Mouse (Mus musculus) 3134 (cell line): ENCODE data around the gene Dysf.
A peak's percentile ranks its signal among the peaks of the same experiment; 100 is the strongest.

Source experiments
- DNase-seq: peaks from one replicate; pipeline ENCODE4 v3.0.0-alpha.2; 2011; ENCODE audit warnings: low spot score; ENCODE audit not compliant: insufficient read length; ENCODE audit errors: extremely low read depth

The Dysf gene

DNA sequence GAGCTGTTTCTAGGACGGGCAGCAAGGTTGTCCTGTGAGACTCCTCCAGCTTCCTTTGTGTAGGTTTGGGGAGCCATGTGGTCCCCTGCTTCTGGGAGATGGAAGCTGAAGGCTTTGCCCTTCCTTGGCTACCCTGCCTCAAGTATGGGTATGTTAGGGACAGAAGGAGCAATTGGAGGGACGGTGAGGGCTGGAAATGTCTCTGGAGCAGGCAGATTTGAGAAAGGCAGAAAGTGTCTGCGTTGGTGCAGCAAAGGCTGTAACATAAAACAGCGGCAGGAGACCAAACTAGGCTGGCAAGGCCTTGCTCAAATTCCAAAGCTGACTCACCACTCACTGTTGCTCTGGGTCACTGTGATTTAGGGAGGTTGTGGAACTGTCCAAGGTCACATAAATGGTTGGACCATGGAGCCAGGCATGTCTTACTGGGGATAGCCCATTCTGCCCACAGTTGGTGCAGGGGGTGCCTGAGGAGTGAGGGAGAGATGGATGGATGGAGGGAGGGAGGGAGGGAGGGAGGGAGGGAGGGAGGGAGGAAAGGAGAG, 148.2 kb downstream of the Dysf start:
- DNase-seq: peak; percentile 24

DNA sequence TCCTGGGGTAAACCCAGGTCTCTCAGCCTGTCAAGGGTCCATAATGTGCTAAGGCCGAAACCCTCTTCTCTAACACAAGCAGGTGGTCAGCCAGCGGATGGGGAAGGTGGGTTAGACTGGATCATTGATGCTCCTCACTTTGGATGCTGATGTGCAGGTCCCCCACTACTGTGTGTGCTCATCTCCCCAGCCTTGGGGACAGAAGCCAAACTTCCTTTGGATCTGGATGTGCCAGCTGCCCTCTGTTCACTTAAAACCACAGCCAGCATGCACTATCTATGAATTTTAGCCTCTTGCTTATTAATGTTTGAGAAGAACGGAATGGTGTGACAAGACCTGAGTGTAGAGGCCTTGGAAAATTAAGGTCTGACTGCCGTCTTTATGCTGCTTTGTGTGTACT, 150.7 kb downstream of the Dysf start:
- no peak for DNase-seq

DNA sequence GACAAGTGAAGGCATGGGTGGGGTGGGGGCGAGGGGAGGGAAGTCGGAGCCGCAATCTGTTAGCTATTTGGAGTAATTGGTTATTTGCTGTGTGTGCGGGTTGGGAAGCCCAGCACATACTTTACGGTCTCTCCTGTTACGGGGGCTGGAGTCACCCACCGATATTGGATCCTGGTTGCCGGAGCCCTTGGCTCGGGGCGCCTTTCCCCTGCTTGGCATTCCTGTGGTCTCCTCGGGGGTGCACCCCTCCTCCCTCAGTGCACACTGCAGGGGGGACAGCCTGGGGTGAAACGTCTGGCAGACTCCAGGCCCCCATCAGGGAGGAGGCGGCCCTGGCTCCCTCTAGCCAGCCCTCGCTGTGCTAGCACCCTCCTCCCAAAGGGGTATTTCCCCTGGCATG, 159.2 kb downstream of the Dysf start:
- DNase-seq: no peak

DNA sequence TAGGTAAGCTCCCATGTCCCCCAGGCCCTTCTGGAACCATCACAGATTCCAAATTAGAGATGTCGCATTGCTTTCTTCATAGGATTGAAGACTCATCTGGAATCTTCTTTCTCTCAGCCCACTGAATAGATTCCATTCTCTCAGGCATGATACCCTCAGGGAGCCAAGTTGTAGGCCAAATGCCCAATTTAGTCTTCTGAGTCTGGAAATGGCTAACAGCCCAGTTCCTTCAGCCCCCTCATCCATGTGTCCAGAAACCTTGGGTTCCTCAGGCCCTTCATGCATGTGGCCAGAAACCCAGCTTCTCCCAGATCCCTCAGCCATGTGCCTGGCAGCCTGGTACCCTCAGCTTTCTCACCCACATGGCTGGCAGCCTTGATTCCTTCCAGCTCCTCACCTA, 160.2 kb downstream of the Dysf start:
- no peak for DNase-seq

DNA sequence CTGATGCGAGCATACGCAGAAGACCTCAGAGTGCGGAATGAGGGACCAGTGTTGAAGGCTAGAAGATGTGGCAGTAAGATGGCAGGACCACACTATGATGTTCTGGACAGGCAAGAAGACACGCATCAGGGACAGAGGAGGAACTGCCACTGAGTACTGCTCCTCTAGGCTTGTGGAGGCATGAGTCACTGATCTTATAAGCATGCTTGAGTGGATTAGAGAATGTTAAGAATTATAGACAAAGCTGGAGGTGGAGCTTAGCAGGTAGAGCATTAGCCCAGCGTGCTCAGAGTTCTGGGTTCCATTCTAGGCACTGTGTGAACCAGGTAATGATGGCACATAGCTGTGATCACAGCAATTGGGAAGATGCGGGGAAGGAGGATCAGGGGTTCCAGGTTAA, 165.2 kb downstream of the Dysf start:
- no peak for DNase-seq

DNA sequence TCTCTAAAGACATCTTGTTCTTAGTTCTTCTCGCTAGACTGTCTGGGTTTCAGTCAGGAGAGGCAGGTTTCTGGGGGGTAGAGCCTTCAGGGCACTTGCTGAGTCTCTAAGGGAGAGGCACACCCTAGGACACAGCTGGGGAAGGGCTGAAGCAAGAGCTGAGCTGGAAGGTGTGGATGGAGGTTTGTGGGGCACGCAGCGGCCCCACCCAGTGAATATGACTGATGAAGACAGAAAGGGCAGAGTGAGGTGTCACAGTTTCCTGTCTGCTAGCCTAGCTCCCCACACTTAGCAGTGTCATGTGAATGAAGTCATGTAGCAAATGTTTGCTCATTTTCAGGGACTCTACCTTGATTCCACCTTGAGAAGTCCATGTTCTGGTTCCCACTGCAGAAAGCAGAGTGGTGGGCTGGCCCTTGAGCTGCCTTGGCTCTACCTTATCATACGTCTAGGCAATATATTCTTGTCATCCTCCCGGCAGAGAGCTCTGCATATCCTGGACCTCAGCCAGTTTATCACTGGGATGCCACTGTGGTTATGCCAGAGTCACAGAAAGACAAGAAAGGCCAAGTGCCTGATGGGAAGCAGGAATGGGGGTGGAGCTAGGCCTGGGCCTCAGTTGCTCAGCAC, 170.5 kb downstream of the Dysf start:
- DNase-seq: no peak

DNA sequence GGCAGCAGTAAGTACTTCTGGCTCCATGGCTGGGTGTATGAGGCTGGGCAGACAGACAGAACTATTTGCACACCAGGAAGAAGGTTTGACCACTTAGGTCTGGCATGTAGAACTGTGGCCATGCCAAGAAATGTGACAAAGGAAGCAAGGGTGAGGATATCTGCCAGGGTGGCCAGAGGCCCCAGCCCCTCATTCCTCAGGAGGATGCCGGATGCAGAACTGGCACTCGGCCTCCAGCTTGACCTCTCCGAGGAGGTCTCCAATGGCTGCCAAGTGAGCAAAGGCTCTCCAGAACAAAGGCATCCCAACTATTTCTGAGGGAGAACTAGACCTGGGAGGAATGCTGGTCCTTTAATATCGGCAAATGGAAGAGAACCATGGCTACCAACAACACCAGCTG, 173.1 kb downstream of the Dysf start:
- peak; percentile 88 for DNase-seq

DNA sequence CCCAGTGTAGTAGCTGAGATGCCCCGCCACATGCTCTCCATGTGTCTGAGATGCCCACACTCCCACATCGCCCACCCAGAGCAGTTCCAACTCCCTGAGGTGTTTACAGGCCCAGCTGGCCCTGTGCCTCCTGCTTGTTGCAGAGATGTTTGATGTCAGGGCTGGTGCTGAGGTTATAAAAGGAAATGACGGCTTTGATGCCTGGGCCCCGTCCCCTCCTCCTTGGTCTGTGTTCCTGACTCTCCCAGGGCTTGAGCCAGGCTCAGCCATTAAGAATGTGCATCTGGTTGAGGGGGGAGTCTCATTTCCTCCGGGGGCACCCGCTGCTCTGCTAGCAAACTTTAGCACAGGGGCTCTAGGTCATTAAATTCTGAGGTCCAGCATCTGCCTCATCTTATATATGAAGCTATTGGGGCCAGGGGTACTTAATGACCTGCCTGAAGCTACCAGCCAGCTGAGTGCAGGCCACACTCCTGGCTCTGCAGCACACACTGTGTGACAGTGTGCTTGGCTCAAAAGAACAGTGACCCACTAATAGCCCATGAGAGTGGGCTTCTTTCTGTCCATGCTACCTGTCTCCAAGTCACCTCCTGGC, 183.4 kb downstream of the Dysf start:
- no peak for DNase-seq

DNA sequence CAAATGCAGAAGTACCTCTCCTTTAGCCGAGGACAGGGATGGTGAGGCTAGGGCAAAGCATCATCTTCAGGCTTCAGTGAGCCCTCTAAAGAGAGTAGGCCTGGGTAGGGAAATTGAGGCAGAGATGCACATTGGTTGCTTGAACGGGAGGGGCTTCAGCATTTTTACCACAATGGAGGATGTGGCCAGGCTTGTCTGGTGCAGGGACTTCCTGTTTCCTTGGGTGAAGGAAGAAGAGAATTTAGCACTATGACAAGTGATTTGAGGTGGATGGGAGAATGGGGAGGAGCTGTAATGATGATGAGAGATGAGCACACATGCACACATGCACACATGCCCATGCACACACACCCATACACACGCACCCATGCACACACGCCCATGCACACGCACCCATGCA, 188.1 kb downstream of the Dysf start:
- no peak for DNase-seq

DNA sequence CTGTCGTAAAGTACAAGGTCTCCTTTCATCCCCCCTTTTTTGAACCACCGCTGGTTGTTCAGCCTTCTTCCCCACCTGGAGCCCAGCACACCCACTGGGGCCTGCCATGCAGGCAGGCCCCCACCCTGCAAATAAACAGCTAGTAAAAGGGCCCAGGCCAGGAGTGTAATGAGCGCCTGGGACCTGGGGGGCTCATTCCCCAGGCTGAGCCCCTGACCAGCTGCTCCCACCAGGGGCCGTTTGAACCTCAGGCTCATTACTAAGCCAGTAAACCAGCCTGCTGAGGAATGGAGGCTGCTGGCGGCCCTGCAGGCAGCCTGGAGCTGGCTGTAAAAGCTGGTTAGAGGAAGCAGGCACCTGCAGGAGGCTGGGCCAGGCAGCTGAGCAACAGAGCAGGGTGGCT, 189.4 kb downstream of the Dysf start:
- DNase-seq: no peak

DNA sequence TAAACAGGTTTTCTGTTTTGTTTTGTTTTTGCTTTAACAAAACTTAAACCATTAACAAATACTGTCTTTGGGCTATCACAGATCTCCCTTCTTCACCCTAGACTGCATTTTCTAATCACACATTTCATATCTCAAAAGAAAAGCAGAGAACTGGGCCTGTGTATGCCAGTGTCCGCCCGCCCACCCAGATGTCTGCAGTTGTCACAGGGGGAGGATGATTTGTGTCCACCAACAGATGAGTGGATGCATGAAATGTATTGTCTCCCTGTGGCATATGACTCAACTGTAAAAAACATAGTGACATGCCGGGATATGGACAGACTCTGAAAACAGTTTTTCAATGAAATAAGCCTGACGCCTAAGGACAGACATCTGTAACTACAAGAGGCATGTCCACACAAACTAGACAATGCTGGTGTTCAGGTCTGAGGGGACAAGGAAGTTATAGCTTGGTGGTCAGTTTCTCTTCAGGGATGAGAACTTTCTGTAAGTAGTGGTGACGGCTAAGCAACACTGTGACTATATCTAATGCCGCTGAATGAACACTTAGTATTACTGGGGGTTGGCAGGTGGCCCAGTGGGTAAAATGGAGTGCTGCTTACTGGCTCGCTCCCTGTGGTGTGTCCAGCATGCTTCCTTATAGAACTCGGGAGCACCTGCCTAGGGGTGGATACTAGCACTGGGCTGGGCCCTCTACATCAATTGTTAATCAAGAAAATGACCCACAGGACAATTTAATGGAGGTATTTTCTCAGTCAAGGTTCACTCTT, 193.5 kb downstream of the Dysf start:
- DNase-seq: no peak

DNA sequence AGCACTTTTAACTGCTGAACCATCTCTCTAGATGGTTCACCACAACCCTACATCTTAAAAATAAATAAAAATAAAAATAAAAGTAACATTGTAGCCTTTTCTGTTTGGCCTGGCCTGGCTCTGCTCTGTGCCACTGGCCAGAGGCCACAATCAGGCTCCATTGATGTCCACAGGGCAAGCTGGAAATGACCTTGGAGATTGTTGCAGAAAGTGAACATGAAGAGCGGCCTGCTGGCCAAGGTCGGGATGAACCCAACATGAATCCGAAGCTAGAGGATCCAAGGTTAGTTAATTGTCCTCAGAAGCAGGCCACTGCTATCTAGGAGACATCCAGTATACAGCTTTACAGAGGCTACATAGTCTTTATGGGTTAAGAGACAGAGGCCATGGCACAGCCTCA, 197.2 kb downstream of the Dysf start:
- DNase-seq: no peak

DNA sequence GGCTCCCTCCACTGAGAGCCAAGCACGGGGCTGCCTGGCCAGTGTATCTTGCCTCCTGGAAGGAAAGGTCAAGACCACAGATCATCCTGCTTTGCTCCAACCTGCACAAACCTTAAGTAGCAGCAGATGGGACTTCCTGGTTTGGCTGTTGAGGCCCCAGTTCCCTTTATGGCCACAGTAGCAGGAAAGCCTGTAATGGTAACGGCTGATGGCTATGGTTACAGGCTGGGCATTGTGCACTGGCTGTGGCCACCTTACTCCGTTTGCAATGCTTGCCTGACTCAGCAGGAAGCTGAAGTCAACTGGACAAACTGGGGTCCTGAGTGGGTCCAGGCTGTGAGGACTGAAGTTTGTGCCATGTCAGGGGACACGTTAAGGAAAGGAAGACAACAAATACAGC, 200.2 kb downstream of the Dysf start:
- no peak for DNase-seq

DNA sequence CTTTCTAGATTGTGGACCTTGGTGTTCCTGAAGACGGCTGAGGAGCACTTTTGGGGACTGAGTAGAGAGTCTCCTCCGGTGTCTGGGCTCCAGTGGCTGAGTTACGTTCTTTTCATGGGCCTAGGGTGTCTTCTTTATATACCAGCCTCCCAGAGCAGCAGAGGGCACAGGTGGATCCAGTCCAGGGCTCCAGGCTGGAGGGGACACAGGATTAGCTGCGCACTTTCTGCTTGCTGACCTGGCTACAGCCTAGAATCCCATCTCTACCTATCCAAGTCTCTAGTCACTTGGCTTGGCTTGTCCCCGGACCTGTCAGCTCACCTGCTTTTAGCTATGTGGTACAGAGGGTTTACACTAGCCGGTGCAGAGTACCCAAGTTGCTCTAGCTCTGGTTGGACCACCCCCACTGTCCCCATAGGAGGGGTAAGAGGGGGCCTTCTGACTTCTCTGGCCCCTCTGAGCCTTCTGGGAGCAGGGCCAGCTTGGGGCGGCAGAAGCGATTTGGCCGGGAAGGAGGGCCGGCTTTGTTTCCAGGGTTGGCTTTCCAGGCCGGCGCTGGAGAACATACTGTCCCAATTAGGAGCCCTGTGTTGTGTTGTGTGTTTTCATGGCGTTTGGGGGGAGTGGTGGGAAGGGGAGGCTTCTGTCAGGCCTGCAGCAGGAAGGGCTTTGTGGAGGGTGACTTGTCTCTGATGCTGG, 201.5 kb downstream of the Dysf start:
- DNase-seq: no peak

DNA sequence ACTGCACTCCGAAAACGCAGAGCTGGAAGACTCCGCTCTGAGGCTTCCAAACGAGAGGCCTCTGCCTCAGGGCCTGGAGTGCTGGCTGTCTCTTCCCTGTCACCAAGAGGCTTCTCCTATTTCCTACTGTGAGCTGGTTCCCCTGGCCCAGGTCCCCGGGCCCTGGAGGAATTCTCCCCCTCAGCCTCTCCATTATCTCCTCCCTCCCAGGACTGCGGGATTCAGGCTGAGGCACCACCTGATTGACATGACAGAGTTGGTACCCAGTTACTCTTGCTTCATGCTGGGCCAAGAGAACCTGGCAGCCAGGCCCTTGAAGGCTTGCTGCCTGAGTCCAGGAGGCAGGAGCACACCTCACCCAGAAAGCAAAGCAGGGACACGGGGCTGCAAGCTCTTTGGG, 203.1 kb downstream of the Dysf start:
- no peak for DNase-seq

DNA sequence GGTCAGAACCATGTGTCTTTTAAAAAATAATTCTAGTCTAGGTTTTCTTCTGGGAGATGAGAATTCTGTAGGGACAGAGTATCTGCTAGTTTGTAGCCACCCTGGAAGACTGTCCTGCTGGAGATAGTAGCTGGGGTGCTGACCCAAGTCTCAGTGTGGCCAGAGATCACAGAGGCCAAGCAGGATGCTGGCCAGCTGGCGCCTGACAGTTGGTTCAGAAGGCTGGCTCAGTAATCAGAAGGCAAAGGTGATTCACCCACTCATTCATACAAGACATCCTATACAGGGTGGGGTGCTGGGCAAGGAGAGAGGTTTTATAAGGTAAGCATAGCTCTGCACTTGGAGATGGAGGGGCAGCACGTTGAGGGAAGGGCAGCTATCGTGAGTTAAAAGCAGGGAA, 204.7 kb downstream of the Dysf start:
- no peak for DNase-seq

DNA sequence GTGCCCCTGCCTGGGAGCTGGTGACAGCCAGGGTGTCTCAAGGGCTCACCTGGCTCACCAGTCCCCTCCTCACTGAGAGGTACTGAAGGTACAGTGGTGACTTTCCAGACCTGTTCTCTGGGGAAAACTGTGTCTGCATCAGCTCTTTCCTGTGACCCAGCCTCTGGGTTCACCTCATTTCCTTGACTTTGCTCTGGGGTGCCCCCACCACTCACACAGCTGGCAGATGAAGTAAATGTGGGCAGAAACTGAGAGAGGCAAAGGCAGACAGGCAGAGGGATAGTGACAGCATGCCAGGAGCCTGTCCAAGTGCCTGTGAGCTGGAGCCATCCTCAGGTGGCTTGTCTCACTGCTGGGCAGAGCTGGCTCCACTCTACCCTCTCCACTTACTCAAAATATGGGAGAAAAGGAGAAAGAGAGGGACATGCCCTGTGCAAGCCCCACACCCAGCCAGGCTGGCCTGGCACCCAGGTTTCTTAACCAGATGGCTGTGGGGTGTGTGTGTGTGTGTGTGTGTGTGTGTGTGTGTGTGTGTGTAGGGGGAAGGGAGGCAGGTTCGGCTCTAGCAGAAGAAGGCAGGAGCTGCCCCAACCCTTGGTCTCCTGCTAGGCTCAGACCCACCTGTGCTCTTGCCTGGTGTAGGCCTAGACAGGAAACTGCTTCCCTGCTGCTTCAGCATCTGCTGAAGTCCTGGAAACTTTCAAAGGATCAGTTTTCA, 209.0 kb downstream of the Dysf start:
- no peak for DNase-seq

DNA sequence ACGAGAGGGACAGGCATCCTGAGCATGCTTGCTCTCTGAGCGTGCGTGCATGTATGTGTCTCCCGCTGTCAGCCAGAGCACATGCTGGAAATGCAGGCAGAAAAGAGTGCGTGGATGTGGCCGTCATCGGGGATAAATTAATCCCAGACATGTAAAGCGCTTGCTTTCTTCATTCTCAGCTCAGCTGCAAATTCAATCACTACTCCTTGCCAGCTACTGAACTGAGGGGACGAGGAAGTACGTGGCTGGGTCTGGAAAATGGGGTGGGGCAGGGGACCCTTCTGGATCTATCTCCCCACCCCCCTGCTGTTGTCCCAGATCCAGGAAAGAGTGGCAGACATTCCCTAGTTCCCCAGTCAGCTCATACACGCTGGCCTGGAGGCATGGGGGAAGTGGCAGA, 210.7 kb downstream of the Dysf start:
- no peak for DNase-seq

DNA sequence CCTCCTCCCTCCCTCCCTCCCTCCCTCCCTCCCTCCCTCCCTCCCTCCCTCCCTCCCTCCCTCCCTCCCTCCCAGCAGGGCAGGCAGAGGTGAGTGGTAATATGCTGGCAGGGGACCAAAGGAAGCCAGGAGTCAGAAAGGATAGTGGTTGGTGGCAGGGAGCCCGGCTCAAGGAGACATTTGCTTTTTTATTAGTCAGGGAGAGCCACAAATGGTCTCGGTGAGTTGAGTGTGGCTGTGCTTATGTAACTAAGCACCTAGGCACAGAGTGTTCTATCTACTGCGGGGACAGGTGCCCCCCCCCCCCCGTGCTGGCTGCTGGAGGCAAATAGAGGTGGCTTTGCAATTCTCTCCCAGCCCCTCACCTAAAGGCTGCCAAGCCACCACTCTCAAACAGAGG, 216.5 kb downstream of the Dysf start:
- peak; percentile 57 for DNase-seq

DNA sequence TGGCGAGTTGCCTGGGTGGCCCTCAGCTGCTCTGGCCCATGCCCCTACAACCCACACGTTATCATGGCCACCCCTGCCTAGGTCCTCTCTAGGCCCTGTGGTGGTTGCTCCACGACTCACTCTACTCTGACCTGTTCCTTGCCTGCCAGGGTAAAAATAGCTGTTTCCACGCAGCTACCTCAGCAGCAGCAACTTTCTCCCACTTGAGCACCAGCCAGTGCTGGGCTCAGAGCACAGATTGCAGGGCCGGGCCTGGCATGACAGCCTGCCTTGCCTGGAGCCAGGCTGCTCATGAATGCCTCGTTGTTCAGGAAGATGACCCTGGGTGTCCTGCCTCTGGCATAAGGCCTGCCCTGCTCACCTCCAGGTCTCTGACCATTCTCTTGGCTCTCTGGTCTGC, 217.2 kb downstream of the Dysf start:
- peak; percentile 45 for DNase-seq

DNA sequence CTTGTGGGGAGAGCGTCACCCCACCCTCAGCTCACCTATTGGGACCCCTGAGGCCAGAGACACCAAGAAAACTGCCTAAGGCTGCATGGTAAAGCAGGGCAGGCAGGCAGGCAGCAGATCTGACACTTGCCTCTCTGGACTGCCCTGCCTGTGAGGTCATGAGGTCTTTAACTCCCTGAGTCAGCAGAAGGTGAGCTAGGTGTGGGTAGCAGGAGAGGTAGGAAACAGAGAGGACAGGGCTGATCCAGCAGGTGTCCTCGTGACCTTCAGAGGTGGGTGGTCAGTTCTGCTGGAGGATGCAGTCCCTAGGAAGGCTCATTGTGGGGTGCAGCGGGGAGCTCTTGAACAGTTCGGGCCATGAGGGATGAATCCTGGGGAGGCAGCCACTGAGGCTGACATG, 219.8 kb downstream of the Dysf start:
- DNase-seq: no peak
